Mouse (Mus musculus): Measurements from ENCODE around the gene Bcl9l. TPM values are rescaled to one million over a fixed set of nuclear protein-coding genes. Genes with fewer than 3 reads are reported as not detected.

Bcl9l gene
- polyA plus RNA-seq, 1 experiment, result 42.2 TPM

DNA sequence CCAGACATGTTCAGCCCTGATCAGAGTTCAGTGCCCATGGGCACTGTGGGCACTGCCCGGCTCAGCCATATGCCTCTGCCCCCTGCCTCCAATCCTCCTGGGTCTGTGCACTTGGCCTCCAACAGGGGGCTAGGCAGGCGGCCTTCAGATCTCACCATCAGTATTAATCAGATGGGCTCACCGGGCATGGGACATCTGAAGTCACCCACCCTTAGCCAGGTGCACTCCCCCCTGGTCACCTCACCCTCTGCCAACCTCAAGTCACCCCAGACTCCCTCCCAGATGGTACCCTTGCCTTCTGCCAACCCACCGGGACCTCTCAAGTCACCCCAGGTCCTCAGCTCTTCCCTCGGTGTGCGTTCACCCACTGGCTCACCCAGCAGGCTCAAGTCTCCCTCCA is 24.7 kb downstream of the Bcl9l start:
- Histone ChIP-seq H3K4me3 (ENCODE audit: extremely low read depth, insufficient read depth, insufficient read length) (no peak overlapping the region), H3K36me3 (ENCODE audit: control insufficient read depth, insufficient read depth, low read length) (peaks cover 31% of the 10 kb centered on the region), H3K4me1 (ENCODE audit: control insufficient read depth, insufficient read depth, insufficient read length) (peaks cover 27% of the 10 kb centered on the region; the same call in 1 of the 2 replicates), H3K27ac (ENCODE audit: insufficient read depth, low read length) (no peak overlapping the region), H3K27me3 (ENCODE audit: control insufficient read depth, insufficient read depth, low read length) (no peaks in the 10 kb centered on the region)
- TF ChIP-seq POLR2A (IDR thresholded peaks at IDR 0.05; ENCODE audit: low read depth, low read length) (no peak), CTCF (IDR thresholded peaks at IDR 0.05; ENCODE audit: extremely low read depth, insufficient read depth, insufficient read length, insufficient replicate concordance) (no peak)
- 89% methylated on average over 6 of the region's 6 CpGs for WGBS
- no peak for DNase-seq (ENCODE audit: low read depth in 1 of 2, low spot score in 2 of 2)

GRCm38 (mm10) chr9:44508124-44508619 is 25.5 kb downstream of the Bcl9l start:
- DNase-seq (ENCODE audit: low read depth in 1 of 2, low spot score in 2 of 2), result no peak
- TF ChIP-seq CTCF (IDR thresholded peaks at IDR 0.05; ENCODE audit: extremely low read depth, insufficient read depth, insufficient read length, insufficient replicate concordance) (no peak), POLR2A (IDR thresholded peaks at IDR 0.05; ENCODE audit: low read depth, low read length) (no peak)
- no peaks in the 10 kb centered on the region for H3K27me3 ChIP-seq (ENCODE audit: control insufficient read depth, insufficient read depth, low read length)
- H3K36me3 ChIP-seq (ENCODE audit: control insufficient read depth, insufficient read depth, low read length), result peaks cover 39% of the 10 kb centered on the region
- H3K4me1 ChIP-seq (ENCODE audit: control insufficient read depth, insufficient read depth, insufficient read length), result peaks cover 35% of the 10 kb centered on the region
- 92% methylated on average over 18 of the region's 18 CpGs for WGBS
- no peak overlapping the region for H3K27ac ChIP-seq (ENCODE audit: insufficient read depth, low read length)
- H3K4me3 ChIP-seq (ENCODE audit: extremely low read depth, insufficient read depth, insufficient read length), result no peak overlapping the region

DNA sequence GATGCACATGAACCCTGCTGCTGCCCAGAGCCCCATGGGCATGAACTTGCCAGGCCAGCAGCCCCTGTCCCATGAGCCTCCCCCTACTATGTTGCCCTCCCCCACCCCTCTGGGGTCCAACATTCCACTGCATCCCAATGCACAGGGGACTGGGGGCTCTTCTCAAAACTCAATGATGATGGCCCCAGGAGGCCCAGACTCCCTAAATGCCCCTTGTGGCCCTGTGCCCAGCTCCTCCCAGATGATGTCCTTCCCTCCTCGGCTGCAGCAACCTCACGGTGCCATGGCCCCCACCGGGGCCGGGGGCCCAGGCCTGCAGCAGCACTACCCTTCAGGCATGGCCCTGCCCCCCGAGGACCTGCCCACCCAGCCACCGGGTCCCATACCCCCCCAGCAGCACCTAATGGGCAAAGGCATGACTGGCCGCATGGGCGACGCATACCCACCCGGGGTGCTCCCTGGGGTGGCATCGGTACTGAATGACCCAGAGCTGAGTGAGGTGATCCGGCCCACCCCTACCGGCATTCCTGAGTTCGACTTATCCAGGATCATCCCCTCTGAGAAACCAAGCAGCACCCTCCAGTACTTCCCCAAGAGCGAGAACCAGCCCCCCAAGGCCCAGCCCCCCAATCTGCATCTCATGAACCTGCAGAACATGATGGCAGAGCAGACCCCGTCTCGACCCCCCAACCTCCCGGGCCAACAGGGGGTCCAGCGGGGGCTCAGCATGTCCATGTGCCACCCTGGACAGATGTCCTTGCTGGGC is 26.3 kb downstream of the Bcl9l start:
- Histone ChIP-seq H3K27me3 (ENCODE audit: control insufficient read depth, insufficient read depth, low read length) (no peaks in the 10 kb centered on the region), H3K27ac (ENCODE audit: insufficient read depth, low read length) (peak overlapping the region; percentile 79; the same call in 1 of the 2 replicates), H3K4me3 (ENCODE audit: extremely low read depth, insufficient read depth, insufficient read length) (no peak overlapping the region), H3K36me3 (ENCODE audit: control insufficient read depth, insufficient read depth, low read length) (peaks cover 45% of the 10 kb centered on the region), H3K4me1 (ENCODE audit: control insufficient read depth, insufficient read depth, insufficient read length) (peaks cover 42% of the 10 kb centered on the region)
- 89% methylated on average over 19 of the region's 19 CpGs for WGBS
- no peak for DNase-seq (ENCODE audit: low read depth in 1 of 2, low spot score in 2 of 2)
- TF ChIP-seq POLR2A (IDR thresholded peaks at IDR 0.05; ENCODE audit: low read depth, low read length) (no peak), CTCF (IDR thresholded peaks at IDR 0.05; ENCODE audit: extremely low read depth, insufficient read depth, insufficient read length, insufficient replicate concordance) (no peak)

DNA sequence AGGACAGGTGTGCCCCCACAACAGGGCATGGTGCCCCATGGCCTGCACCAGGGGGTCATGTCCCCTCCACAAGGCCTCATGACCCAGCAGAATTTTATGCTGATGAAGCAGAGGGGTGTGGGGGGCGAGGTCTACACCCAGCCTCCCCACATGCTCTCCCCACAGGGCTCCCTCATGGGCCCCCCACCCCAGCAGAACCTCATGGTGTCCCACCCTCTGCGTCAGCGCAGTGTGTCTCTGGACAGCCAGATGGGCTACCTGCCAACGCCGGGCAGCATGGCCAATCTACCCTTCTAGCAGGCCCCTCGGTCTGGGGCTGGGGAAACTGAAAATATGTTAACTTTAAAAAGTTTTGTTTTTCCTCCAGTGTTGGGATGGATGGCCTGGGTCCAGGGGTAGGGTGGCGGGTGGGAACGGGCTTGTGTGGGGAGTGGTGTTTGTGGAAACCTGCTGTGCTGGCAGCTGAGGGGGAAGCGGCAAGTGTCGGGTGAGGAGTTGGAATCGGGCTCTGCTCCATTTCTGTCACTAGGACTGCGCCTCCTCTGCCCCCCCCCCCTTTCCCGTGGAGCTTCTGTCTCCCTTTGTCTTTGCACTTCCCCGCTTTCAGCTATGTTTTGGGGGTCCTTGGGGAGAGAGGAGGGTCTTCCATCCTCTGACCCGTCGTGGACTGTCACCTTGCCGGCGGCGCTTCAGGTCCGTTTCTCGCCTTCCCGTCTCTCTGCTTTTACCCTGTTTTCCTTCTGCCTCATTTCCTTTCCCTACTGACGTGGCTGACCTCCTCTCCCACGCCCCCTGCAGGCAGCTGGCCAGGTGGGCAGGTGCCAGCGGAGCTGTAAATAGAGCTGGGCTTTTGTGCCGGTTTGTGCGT is 27.1 kb downstream of the Bcl9l start:
- H3K4me3 ChIP-seq (ENCODE audit: extremely low read depth, insufficient read depth, insufficient read length), result peak overlapping the region; percentile 37; the same call in 1 of the 2 replicates
- peak overlapping the region; percentile 79 for H3K27ac ChIP-seq (ENCODE audit: insufficient read depth, low read length)
- peaks cover 45% of the 10 kb centered on the region for H3K36me3 ChIP-seq (ENCODE audit: control insufficient read depth, insufficient read depth, low read length)
- TF ChIP-seq POLR2A (IDR thresholded peaks at IDR 0.05; ENCODE audit: low read depth, low read length), result no peak
- peak; percentile 79; the same call in 1 of the 2 replicates for TF ChIP-seq CTCF (IDR thresholded peaks at IDR 0.05; ENCODE audit: extremely low read depth, insufficient read depth, insufficient read length, insufficient replicate concordance)
- DNase-seq (ENCODE audit: low read depth in 1 of 2, low spot score in 2 of 2), result peak in 1 of 2 experiments; percentile 81
- 16% methylated on average over 26 of the region's 27 CpGs for WGBS
- no peaks in the 10 kb centered on the region for H3K27me3 ChIP-seq (ENCODE audit: control insufficient read depth, insufficient read depth, low read length)
- H3K4me1 ChIP-seq (ENCODE audit: control insufficient read depth, insufficient read depth, insufficient read length), result peaks cover 44% of the 10 kb centered on the region

DNA sequence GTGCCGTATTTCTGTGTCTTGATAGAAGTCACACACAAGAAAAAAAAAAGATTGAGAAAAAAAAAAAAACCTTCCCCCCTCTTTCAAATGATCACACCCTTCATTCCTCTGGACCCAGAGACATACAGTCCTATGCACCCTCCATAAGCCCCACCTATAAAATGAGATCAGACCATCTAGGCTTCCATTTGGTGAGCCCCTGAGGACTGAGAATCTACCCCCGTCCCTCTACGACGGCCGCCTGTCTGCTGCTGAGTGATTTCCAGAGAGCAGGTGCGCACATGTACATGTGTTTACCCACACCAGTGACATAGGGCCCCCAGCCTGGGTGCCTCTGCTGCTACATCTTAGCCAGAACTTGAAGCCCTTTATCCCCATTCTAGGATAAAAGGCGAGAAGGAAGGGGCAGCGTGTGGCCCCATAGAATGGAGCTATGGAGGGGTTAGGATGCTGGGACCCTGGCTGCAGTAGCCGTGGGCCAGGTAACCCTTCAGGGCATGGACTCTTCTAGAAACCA is 27.8 kb downstream of the Bcl9l start:
- Histone ChIP-seq H3K27me3 (ENCODE audit: control insufficient read depth, insufficient read depth, low read length) (no peaks in the 10 kb centered on the region), H3K36me3 (ENCODE audit: control insufficient read depth, insufficient read depth, low read length) (peaks cover 41% of the 10 kb centered on the region), H3K4me1 (ENCODE audit: control insufficient read depth, insufficient read depth, insufficient read length) (peaks cover 46% of the 10 kb centered on the region), H3K4me3 (ENCODE audit: extremely low read depth, insufficient read depth, insufficient read length) (no peak overlapping the region), H3K27ac (ENCODE audit: insufficient read depth, low read length) (peak overlapping the region; percentile 79)
- 28% methylated on average over 9 of the region's 9 CpGs for WGBS
- TF ChIP-seq POLR2A (IDR thresholded peaks at IDR 0.05; ENCODE audit: low read depth, low read length) (no peak), CTCF (IDR thresholded peaks at IDR 0.05; ENCODE audit: extremely low read depth, insufficient read depth, insufficient read length, insufficient replicate concordance) (no peak)
- DNase-seq (ENCODE audit: low read depth in 1 of 2, low spot score in 2 of 2), result peak in 1 of 2 experiments; percentile 47

GRCm38 (mm10) chr9:44510872-44511601 is 28.4 kb downstream of the Bcl9l start:
- Histone ChIP-seq H3K27me3 (ENCODE audit: control insufficient read depth, insufficient read depth, low read length) (no peaks in the 10 kb centered on the region), H3K4me3 (ENCODE audit: extremely low read depth, insufficient read depth, insufficient read length) (no peak overlapping the region), H3K27ac (ENCODE audit: insufficient read depth, low read length) (peak overlapping the region; percentile 79), H3K36me3 (ENCODE audit: control insufficient read depth, insufficient read depth, low read length) (peaks cover 35% of the 10 kb centered on the region), H3K4me1 (ENCODE audit: control insufficient read depth, insufficient read depth, insufficient read length) (peaks cover 52% of the 10 kb centered on the region)
- TF ChIP-seq CTCF (IDR thresholded peaks at IDR 0.05; ENCODE audit: extremely low read depth, insufficient read depth, insufficient read length, insufficient replicate concordance) (no peak), POLR2A (IDR thresholded peaks at IDR 0.05; ENCODE audit: low read depth, low read length) (no peak)
- 27% methylated on average over 5 of the region's 5 CpGs for WGBS
- DNase-seq (ENCODE audit: low read depth in 1 of 2, low spot score in 2 of 2), result peak in 1 of 2 experiments; percentile 55

Data from spleen, adult 2 months (tissue).